Mouse (Mus musculus) forebrain, embryonic 10.5 days (tissue): Measurements from ENCODE around the gene Bahcc1. TPM values are rescaled to one million over a fixed set of nuclear protein-coding genes. Genes with fewer than 3 reads are reported as not detected.

Experiments used
- DNase-seq: peaks from one replicate; pipeline ENCODE4 v3.0.0-alpha.2; 2017; ENCODE audit warnings: low spot score; ENCODE audit errors: extremely low spot score
- H3K27ac ChIP-seq: fragments of 300-500 bp; sonication (generic); 2 replicates; pipeline ENCODE4 v1.5.1; 2016; ENCODE audit warnings: mild to moderate bottlenecking
- H3K27me3 ChIP-seq: fragments of 300-500 bp; sonication (generic); 2 replicates; pipeline ENCODE4 v1.6.1; 2016; ENCODE audit warnings: mild to moderate bottlenecking; ENCODE audit not compliant: poor library complexity, severe bottlenecking
- H3K36me3 ChIP-seq: fragments of 300-500 bp; sonication (generic); replicated peaks from 2 replicates; pipeline ENCODE4 v1.6.1; 2016; ENCODE audit warnings: mild to moderate bottlenecking, moderate library complexity
- H3K4me1 ChIP-seq: fragments of 300-500 bp; sonication (generic); 2 replicates; pipeline ENCODE4 v1.6.1; 2016
- H3K4me3 ChIP-seq: fragments of 300-500 bp; sonication (generic); 2 replicates; pipeline ENCODE4 v1.5.1; 2016; ENCODE audit warnings: mild to moderate bottlenecking, moderate library complexity
- H3K9me3 ChIP-seq: fragments of 300-500 bp; sonication (generic); 2 replicates; pipeline ENCODE4 v1.6.1; 2016; ENCODE audit warnings: mild to moderate bottlenecking, moderate library complexity
- WGBS: fragments of 180-500 bp; shearing (Covaris S2); methylation state at CpG from one replicate; pipeline ENCODE4 v1.1.7; 2016; 5-methylcytosine and 5-hydroxymethylcytosine counted together
- polyA plus RNA-seq: library from polyadenylated mRNA; unstranded; fragments of >200 nt; fragmentation: Nextera tagmentation; extraction: Ambion mirVana; gene quantifications from 2 replicates; pipeline ENCODE4 v1.2.1, GENCODE M21; 2016

The Bahcc1 gene
- polyA plus RNA-seq, 1 experiment from 2014 or later, result 16.1 TPM

DNA sequence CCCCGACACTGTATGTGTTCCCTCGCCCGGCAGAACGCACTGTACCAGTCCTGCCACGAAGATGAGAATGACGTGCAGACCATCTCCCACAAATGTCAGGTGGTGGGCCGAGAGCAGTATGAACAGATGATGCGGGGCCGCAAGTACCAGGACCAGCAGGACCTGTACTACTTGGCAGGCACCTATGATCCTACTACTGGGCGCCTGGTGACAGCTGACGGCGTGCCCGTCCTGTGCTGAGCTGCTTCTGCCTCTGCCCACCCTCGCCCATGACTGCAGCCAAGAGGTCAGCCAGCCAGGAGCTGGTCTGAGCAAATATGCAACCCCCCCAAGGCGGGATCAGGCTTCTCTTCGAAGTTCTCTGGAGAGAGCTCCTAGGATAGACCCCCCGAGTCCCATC is 56.9 kb downstream of the Bahcc1 start:
- H3K27me3 ChIP-seq, result no peaks in the 10 kb centered on the region
- no peak overlapping the region for H3K27ac ChIP-seq
- H3K9me3 ChIP-seq, result no peaks in the 10 kb centered on the region
- WGBS, result 93% methylated on average over 17 of the region's 17 CpGs
- no peak for DNase-seq
- H3K4me3 ChIP-seq, result no peak overlapping the region
- H3K4me1 ChIP-seq, result peaks cover 32% of the 10 kb centered on the region
- H3K36me3 ChIP-seq, result peaks cover 81% of the 10 kb centered on the region

DNA sequence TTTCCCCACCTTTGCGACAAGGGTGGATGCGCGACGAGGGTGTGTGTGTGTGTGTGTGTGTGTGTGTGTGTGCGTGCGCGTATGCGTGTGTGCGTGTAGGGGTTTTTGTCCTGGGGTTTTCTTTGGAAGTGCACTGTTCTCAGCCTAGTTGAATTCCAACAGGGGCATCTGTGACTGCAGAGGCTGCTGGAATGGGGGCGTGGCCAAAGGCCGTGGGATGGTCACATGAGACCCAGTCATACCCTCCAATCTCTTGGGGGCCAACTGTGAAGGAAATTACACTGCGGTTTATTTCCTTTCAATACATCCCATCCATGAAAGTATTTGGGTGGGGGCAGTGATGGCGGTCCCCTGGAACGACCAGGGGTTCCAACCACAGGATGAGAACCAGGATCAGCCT is 57.5 kb downstream of the Bahcc1 start:
- Histone ChIP-seq H3K27me3 (no peaks in the 10 kb centered on the region), H3K4me1 (peaks cover 38% of the 10 kb centered on the region), H3K36me3 (peaks cover 74% of the 10 kb centered on the region), H3K27ac (no peak overlapping the region), H3K4me3 (no peak overlapping the region), H3K9me3 (no peaks in the 10 kb centered on the region)
- 97% methylated on average over 14 of the region's 14 CpGs for WGBS
- no peak for DNase-seq

DNA sequence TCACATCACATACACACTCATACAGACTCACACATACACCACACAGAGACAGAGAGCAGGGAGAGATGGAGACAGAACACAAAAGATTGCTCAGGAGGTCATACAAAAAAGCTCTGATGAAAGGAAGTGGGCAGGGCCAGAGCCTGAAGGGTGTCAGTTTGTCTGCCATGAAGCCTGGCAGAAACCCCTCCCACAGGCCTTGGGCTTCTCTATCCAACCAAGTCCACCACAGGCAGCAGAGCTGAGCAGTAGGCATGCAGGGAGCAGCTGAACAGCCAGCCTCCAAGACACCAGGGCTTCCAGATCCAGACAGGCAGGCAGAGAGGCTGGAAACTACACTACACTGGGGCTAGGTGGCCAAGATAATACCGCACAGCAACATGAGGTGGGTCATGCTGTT is 61.0 kb downstream of the Bahcc1 start:
- no peaks in the 10 kb centered on the region for H3K27me3 ChIP-seq
- no peaks in the 10 kb centered on the region for H3K9me3 ChIP-seq
- H3K27ac ChIP-seq, result peak overlapping the region; percentile 78
- H3K4me1 ChIP-seq, result peaks cover 58% of the 10 kb centered on the region
- peaks cover 40% of the 10 kb centered on the region for H3K36me3 ChIP-seq
- H3K4me3 ChIP-seq, result peak overlapping the region; percentile 22; the same call in 1 of the 2 replicates
- 83% methylated on average over 1 of the region's 1 CpGs for WGBS
- no peak for DNase-seq

DNA sequence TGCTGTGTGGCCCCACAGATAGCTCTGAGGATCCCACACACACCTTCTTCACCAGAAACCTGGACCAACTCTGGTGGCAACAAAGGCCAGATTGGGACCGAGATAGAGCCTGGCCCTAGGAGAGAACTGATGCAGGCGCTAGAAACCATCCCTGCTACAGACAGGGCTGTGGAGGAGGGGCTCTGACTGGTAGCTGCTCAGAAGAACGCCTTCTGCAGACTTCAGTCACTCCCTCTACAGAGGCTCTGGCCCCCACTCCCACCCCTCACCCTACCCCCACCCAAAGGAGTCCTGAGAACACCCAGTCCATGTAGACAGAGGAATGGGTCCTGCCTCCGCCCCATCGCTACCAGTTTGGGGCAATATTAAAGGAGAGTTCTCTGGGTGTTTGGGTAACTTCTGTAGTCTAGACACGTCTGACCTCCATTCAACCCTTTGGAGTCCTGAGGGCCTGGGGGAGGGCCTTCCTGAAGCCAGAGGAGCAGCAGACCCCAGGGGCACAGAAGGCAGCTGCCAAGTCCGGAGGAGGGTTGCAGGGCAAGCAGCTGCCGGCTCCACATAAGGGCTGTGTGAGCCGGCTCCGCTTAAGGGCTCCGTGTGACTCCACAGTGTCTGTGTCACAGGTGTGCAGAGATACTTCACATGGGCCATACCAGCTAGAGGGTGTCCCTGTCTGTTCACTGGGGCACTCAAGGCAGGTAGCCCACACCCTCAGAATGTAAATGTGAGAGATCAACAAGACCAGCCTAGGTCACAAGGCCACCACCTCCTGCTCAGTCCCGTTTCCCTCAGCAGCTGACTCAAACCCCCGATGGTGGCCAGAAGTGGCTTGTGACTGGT is 63.8 kb downstream of the Bahcc1 start:
- no peak for DNase-seq
- 61% methylated on average over 13 of the region's 13 CpGs for WGBS

DNA sequence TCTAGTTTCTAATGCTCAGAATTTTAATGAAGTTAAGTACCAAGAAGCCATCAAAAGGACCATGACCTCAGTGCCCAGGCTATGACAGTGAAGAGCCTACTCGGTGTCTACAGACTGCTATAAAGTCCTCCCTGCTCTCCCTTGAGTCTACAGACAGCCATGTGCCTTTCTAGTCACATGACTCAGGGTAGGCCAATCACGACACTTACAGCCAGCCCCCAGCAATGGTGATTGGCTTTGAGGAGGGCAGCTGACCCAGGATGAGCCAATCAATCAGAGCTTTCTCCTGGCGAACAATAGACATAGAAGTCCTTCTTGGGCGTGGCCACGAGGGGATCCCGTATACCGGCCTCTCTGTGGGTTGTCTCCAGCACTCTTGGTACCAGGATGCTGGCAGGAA is 65.0 kb downstream of the Bahcc1 start:
- Histone ChIP-seq H3K4me1 (peaks cover 64% of the 10 kb centered on the region), H3K36me3 (peaks cover 6% of the 10 kb centered on the region), H3K9me3 (no peaks in the 10 kb centered on the region), H3K4me3 (no peak overlapping the region), H3K27ac (peak overlapping the region; percentile 78; the same call in 1 of the 2 replicates), H3K27me3 (no peaks in the 10 kb centered on the region)
- WGBS, result 77% methylated on average over 7 of the region's 7 CpGs
- no peak for DNase-seq

More for the DNA sequence above, 63.8 kb downstream of the Bahcc1 start:
- Histone ChIP-seq H3K27ac (peak overlapping the region; percentile 78), H3K4me1 (peaks cover 70% of the 10 kb centered on the region), H3K4me3 (peak overlapping the region; percentile 10; the same call in 1 of the 2 replicates), H3K36me3 (peaks cover 12% of the 10 kb centered on the region), H3K27me3 (no peaks in the 10 kb centered on the region), H3K9me3 (no peaks in the 10 kb centered on the region)

DNA sequence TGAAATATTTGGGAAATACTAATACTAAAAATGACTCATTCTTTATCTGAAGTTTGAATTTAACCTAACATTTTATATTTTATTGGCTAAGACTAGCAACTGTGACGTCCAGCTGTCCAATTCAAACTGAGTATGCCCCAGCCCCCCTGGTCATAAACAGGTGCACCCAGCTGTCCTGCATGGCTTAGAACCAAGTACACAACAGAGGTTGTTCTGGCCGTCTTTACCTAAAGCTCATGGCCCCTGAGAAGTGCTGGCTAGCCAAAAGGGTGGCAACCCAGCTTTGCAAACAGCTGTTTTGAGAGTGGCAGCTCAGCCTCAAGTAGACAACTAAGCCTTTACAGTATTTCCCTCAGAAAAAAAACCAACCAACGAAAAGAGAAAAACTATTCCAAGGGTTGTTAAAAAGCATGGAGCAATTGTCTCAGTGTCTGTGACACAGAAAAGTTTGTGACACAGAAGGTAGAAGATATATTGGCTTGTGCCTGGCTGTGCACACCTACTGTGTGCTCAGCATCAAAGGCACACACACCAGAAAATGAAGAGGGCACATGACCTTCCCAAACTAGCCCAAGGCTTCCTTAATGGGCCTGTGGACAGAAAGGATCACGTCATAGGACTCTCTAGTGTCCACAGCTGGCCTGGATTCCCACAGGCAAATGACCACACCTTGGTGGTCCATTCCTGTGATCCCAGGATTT is 65.8 kb downstream of the Bahcc1 start:
- Histone ChIP-seq H3K36me3 (no peaks in the 10 kb centered on the region), H3K4me1 (peaks cover 63% of the 10 kb centered on the region)

DNA sequence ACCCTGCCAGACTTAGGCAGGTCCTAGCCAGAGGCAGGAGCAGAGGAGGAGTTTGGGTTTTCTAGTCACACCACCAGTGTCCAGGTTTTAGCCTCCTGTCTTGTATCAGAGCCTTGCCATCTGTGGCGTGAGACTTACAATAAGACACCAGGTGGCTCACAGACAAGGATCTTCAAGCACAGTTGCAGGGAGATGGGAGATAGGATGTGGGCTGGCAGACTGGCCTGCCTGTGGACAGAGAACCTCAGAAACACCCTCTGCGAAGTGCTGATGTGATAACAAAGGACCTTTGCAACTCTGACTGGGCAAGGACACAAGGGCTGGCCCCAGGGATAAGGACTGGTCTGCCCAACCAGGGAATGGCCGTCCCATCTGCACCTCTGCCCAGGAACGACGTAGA is 66.7 kb downstream of the Bahcc1 start:
- Histone ChIP-seq H3K4me3 (no peak overlapping the region), H3K27me3 (peaks cover 12% of the 10 kb centered on the region; the same call in 1 of the 2 replicates), H3K9me3 (no peaks in the 10 kb centered on the region), H3K4me1 (peaks cover 63% of the 10 kb centered on the region), H3K27ac (peak overlapping the region; percentile 3; the same call in 1 of the 2 replicates), H3K36me3 (no peaks in the 10 kb centered on the region)
- WGBS, result 66% methylated on average over 5 of the region's 5 CpGs
- DNase-seq, result no peak

More for the DNA sequence above, 65.8 kb downstream of the Bahcc1 start:
- peaks cover 4% of the 10 kb centered on the region; the same call in 1 of the 2 replicates for H3K27me3 ChIP-seq
- WGBS, result 87% methylated on average over 4 of the region's 4 CpGs
- no peak for DNase-seq
- no peak overlapping the region for H3K4me3 ChIP-seq
- no peak overlapping the region; the same call in 1 of the 2 replicates for H3K27ac ChIP-seq
- no peaks in the 10 kb centered on the region for H3K9me3 ChIP-seq

DNA sequence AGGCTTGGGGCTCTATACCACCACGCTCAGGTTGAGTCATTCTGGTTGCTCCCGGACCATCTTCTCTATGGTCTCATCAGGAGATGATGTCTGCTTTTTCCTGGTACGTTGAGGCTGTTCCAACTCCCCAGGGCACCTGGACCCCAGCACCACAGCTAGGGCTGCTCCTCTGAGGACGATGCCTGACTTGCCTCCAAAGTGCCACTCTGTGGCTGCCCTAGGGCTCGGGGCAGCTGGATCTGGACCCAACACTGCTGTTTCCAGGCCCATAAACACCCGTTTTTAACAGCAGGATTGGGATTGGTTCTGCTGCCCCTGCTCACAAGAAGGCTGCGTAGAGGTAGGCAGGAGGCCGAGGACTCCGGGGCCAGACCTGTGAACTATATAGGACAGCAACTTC is 70.4 kb downstream of the Bahcc1 start:
- Histone ChIP-seq H3K4me1 (peaks cover 63% of the 10 kb centered on the region), H3K27ac (peak overlapping the region; percentile 95; the same call in 1 of the 2 replicates), H3K36me3 (no peaks in the 10 kb centered on the region), H3K27me3 (peaks cover 31% of the 10 kb centered on the region), H3K9me3 (no peaks in the 10 kb centered on the region), H3K4me3 (0 out of 2 replicates have a peak overlapping the region, but pooled peaks have one; percentile 5)
- DNase-seq, result no peak
- 86% methylated on average over 9 of the region's 9 CpGs for WGBS

DNA sequence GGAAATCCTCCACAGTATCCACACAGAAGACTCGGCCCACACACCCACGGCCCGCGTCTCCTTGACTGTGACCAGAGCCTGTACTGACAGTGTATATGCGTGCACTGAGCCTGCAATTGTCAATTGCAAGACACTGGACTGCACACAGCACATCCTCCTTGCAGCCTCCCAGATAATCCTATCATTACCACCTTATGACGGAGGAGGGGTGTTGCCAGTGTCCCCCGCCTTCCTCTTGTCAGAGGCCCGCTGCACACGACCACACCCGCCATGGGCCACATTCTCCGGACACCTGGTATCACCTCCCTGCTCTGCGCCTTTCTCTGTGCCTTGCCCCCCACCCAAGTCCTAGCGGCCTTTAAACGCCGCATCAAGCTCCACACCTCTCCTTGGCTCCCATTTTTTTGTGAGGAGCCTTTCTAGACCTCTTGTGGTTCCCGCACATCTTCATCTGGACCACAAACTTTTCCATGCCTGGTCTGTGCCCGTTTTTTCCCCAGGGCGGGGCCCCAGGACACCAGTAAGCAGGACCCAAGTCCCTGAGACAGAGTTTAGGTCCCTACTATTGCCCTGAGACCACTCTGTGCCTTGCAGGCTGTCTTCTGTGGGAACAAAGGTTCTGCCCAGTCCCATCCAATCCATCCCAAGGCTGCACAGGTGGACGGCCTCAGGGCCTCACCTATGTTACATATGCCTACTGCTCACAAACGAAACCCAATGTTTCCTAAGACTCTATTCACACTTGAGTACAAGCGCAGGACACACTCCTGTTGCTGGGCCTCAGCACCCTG is 71.0 kb downstream of the Bahcc1 start:
- H3K4me3 ChIP-seq, result peak overlapping the region; percentile 59
- no peaks in the 10 kb centered on the region for H3K9me3 ChIP-seq
- peaks cover 37% of the 10 kb centered on the region for H3K27me3 ChIP-seq
- WGBS, result 83% methylated on average over 21 of the region's 21 CpGs
- no peaks in the 10 kb centered on the region for H3K36me3 ChIP-seq
- no peak for DNase-seq
- peak overlapping the region; percentile 95 for H3K27ac ChIP-seq
- H3K4me1 ChIP-seq, result peaks cover 69% of the 10 kb centered on the region

DNA sequence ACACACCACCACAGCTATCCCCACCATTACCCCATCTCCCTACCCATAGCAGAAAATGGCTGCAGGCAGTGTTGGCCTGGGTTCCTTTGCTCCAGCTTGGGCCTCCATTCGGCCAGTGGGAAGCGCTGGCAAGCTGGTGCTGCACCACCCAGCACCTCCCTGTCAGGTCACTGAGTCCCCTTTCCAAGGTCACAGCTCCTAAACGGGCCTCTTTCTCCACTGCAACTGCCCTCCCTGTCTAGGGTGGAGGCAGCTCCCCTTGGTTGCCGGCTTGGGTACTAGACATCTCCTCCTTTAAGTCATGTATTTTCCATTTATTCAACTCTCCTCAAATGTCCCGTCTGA is 71.6 kb downstream of the Bahcc1 start:
- 45% methylated on average over 5 of the region's 5 CpGs for WGBS
- no peak for DNase-seq
- peaks cover 64% of the 10 kb centered on the region for H3K4me1 ChIP-seq

DNA sequence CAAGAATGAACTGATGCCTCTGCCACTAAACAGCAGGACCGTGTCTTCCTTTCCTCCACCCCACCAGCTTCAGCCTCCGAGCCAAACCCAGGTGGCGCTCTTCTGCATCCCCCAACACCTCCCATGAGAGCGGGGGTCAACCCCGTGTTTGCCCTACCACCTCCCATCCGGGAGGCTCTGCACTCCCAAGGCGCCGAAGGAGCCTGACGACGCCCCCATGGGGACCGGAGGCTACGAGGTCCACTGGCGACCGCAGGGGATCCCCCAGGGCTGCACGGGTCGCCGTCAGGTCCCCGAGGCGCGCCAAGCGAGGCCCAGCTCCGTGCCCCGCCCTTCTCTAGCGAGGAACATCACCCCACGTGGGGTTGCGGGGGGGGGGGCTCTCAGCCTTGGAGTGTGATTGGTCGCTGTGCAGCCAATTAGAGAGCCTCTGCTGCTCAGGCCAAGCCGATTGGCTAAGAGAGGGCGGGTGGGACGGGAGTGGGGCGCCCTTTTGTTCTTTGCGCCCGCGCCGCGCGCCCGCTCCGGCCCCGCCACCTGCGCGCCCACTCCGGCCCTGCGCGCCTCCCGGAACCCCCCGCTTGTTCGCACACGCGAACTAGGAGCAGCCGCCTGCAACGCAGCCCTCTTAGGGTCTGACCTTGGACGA is 72.3 kb downstream of the Bahcc1 start:
- peak; percentile 99 for DNase-seq
- Histone ChIP-seq H3K4me1 (peaks cover 57% of the 10 kb centered on the region), H3K36me3 (no peaks in the 10 kb centered on the region), H3K27ac (peak overlapping the region; percentile 95), H3K4me3 (peak overlapping the region; percentile 59), H3K27me3 (peaks cover 48% of the 10 kb centered on the region), H3K9me3 (no peaks in the 10 kb centered on the region)
- under 1% methylated on average over 51 of the region's 53 CpGs for WGBS

More for the DNA sequence above, 71.6 kb downstream of the Bahcc1 start:
- H3K36me3 ChIP-seq, result no peaks in the 10 kb centered on the region
- H3K27me3 ChIP-seq, result peaks cover 43% of the 10 kb centered on the region
- peak overlapping the region; percentile 59 for H3K4me3 ChIP-seq
- H3K9me3 ChIP-seq, result no peaks in the 10 kb centered on the region
- peak overlapping the region; percentile 95 for H3K27ac ChIP-seq
